Mouse (Mus musculus) spleen, adult 2 months (tissue): ENCODE results near the gene Tenm2.

Experiments
- CTCF ChIP-seq: fragments of 200-500 bp; IDR thresholded peaks from 2 replicates; pipeline ENCODE4 v1.5.1; 2011; ENCODE audit warnings: mild to moderate bottlenecking, inconsistent platforms; ENCODE audit not compliant: insufficient read depth, insufficient read length, insufficient replicate concordance; ENCODE audit errors: extremely low read depth
- POLR2A ChIP-seq: fragments of 200-500 bp; IDR thresholded peaks from 2 replicates; pipeline ENCODE4 v1.6.1; 2011; ENCODE audit warnings: low read depth, low read length, inconsistent platforms

DNA sequence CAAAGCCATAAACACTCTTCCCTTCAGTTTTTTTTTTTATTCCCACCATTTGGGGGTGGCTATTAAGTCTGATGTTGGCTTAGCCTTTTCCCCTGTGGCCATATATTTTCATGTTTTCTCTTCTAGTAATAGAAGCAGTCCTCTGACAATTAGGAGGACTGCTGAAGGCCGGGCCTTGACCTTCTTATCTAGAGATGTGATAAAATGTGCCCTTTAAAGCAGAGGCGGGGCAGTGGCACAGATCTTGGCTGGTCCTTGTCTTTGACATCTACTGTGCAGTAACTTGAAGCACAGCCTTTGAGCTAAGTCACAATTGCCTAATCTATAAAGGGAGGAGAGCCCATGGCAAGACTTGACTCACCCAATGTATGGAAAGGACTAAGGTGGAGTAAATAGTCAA lies 789.4 kb downstream of the Tenm2 start:
- no peak for TF ChIP-seq CTCF
- no peak for TF ChIP-seq POLR2A
